Mouse (Mus musculus) megakaryocyte-erythroid progenitor cell, adult 5-6 weeks (primary cell): ENCODE data around the gene S1pr1. TPM values are rescaled to one million over a fixed set of nuclear protein-coding genes. Genes with fewer than 3 reads are reported as not detected.

Experiments used
- ATAC-seq: replicated peaks from 2 replicates; pipeline ENCODE4 v1.8.0; 2016; ENCODE audit warnings: mild to moderate bottlenecking, inconsistent platforms; ENCODE audit not compliant: severe bottlenecking, poor library complexity, low FRiP score, low TSS enrichment
- total RNA-seq, 2 experiments: library from RNA; stranded (forward) in 1 of 2; stranded (reverse) in 1 of 2; fragments of 200-1000, 215-1000 nt in 1 of 2; fragments of >200 nt in 1 of 2; fragmentation: Nextera tagmentation in 1 of 2; gene quantifications; 2 replicates each; pipeline ENCODE4 v1.2.3; 2014 to 2017

The S1pr1 gene
- total RNA-seq (2014; fragmentation: Nextera tagmentation) = 9.0 and 13.1 TPM in 2 replicates
- 6.4 and 7.1 TPM in 2 replicates for total RNA-seq (2017)

DNA sequence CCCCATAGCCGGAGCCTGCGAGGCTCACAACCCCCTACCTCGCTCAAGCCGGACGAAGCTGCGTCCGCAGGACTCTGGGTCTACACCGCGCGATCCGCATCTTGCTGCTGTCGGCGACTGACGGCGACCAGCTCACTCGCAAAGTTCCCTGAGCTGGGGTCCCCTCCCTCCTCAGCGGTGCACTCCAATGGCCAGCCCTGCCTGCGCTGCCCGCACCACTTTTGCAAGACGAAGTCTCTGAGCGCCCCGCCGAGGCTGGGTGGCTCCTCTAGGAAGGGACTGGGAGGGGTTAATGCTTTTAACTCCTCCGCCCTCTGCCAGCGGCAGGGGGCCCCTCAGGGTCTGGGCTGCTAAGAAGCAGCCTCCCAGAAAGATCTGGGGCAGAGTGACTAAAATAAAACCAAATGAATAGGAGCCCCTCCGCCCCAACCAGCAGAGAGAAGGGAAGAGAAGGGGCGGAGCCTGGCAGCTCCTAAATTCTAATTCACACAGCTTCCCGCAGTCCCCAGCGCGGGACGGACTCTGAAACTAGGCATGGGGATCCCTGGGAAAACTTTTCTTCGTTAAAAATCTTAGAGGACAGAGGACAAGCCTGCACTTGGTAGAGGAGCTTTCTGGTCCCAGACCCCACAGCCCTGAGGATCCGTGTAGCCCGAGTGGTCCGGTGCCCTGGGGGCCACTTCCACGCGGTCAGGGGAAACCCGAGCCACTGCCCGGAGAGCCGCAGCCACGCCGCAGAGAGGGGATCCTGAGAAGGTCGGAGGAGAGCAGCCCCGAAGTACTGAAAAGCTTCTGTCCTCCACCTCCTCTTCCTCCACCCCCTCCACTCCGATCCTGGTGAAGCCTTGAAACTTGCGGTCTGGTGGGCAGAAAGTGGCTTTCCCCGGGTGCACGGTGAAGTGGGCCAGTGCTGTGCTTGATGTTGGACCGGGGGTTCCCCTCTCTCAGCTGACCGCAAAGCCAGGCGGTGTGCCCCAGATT is at the start of gene S1pr1:
TSS of gene S1pr1 (minus strand) at position 402 of the 981 bp plus-strand sequence.
- peak; percentile 31 for ATAC-seq

DNA sequence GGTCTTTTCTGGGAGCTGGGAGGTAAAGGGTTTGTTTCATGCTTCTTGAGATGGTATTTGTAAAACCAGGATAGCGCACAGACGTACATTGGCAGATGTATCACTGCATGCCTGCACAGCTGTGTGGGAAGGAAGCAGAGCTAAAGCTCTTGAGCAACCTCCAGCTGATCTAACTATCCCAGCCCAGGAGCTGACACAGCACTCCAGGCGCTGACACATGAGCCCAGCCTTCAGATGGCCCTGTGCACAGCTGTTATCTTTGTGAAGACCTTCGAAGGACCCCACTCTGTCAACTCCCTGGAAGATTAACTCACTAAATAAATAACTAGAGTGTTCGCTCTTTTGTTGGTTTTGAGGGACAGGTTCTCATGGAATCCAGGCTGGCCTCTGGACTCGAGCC is 48.4 kb upstream of the S1pr1 start:
- no peak for ATAC-seq

DNA sequence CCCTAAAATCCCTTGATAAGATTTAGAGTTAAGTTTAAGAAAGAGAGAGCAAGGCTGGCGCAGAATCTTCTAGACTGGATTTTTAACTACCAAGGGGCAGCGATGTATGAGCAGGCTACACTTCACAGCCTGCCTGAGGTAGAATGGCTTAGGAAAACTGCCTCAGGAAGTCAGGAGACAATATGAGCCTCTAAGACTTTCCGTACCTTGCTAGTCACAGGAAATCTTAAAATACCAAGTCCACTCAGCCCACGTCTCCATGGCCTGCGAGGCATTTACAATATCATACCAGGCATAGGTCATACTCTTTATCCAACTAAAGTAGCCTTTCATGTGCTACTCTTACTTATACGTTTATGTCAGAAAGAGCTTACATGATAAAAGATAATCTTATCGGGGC is 48.0 kb upstream of the S1pr1 start:
- no peak for ATAC-seq

DNA sequence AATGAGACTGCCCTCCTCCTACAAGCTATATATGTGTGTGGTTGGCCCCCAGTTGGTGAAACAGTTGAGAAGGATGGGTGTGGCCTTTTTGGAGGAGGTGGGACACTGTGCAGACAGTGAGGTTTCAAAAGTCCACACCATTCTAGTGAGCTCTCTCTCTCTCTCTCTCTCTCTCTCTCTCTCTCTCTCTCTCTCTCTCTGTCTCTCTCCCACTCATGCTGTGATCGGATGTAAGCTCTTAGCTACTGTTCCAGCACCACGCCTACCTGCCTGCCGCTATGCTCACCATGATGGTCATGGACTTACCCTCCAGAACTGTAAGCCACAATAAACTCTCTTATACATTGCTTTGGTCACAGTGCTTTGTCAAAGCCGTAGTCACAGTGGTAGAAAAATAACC is 44.8 kb upstream of the S1pr1 start:
- ATAC-seq = no peak

DNA sequence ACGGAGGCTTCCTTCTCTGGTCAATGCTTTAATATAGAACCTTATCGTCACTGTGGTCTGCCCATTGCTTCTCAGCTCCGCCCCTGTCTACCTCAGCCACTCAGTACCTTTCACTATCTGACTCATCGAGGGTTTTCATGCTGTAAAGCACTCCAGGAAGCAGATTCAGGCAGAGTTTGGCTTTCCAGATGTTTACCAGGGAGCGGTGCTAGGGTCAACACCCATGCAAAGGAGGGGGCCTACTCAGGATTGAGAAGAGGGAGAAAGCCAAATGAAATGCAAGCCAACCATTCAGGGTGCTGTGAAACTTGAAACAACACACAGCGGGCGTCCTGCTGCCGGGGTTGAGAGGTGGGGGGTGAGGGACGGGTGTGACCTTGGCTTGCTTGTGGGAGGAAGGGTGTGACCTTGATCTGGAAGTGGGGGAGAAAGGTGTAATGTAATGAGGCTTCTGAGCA is 43.6 kb upstream of the S1pr1 start:
- ATAC-seq = peak; percentile 91

DNA sequence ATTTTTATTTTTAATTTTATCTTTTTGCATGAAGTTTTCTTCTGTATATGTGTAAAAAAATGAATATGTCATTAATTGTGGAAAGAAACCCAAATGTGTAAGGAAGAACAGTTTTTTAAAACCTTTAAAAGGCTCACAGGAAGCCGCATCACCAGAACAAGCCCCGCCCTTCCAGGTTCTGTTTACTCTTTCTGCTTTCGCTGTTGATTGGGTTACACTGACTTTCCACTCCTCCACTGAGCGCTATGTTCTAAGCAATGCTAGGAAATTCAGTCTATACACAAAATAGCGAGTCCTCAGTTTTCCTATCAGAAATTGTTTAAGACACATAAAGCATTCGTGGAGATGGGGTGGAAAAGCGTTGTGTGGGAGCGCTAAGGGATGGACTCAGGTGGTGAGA is 39.6 kb upstream of the S1pr1 start:
- no peak for ATAC-seq

DNA sequence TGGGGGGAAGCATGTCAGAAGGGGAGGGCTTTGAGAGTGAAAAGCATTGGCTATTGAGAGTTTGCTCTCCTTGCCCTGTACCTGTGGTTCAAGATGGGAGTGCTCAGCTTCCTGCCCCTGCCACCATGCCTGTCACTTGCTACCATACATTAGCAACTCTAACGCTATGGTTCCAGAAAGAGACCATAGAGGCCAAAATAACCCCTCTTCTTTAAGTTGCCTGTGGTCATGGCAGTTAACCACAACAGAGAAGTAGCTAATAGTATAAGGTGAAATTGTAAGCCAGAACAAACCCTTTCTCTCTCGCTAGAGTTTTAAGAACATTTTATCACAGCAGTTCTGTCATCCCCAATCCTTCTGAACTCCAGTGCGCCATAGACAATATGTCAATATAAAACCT is 35.5 kb upstream of the S1pr1 start:
- ATAC-seq = no peak

DNA sequence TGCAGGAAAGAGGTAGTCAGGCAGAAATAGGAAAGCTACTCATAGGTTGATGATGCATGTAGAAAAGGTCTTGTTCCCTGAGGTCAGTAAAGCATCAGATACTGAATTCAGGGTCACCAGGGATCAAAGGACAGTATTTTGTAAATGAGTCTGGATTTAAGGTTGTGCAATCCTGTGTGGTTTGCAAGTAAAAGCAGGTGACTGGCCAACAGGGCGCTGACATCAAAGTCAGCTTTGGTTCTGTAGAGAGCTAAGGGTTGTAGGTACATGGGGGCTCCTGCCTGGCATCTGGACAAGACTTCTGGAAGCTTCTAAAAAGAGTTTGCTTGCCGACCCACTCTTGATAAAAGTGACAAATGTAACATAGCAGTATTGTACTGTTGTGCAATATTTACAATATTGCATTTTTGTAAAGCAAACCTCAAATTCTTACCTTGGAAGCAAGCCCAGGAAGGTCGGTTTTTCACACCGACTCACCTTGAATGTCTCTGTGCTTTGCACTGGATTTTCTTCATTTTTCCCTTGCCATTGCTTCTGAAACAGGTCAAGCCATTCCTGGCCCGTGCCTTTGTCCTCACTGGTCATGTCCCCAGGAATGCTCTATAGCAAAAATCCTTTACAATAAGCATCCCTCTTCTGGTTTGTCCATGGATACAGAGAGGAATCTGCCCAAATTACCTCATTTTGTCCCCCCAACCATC is 33.6 kb upstream of the S1pr1 start:
- ATAC-seq = no peak

DNA sequence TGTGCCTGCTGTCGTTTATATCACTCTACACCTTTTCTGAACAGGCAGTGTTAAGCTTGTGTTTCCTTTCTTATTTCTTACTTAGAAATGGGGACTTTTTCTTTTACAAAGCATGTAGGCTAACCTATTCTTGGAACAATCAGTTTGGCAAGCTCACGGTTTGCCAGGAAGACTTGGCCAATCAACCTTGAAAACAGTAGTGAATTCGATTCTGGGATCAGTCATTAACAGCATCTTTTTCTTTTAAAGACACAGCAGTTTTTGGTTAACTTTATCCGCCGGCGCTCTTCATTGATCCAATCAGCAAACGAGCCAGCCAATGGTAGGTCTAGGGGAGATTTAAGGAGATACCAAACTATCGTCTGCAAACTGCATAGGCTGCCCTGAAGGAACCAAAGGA is 31.6 kb upstream of the S1pr1 start:
- no peak for ATAC-seq

DNA sequence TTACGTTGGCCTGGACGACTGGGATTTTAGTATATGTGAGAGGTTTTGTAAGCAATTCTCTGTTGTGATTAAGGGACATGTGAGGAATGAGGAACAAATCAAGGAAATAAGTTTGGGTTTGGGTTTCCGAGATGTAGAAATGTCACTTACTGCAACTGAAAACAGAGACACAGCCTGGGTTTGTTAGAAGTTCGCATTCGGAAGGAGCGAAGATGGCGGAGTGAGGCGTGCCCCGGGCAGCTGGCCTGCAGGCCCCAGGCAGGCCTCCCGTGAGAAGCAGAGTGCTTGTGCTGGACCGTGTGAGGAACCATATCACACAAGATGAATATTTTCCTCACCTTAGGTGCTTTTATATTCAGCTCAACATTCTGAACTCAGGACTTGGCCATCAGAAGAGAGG is 30.2 kb upstream of the S1pr1 start:
- no peak for ATAC-seq

DNA sequence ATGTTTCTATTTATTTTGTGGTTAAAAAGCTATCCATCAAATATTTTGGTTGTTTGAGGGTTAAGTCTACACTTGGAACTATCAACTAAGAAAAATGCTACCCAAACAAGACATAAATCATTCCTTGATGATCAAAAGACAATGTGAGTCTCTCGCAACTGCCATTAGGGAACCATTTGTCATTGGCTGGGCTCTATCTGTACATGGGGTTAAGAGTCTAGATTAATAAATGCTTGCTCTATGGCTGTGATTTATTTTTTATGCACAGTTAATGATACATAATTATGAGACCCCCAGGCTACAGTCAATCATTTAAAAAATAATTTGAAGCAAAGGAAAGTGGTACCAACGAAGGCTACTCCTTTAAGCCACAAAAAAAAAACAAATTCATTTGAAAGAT is 23.7 kb upstream of the S1pr1 start:
- no peak for ATAC-seq

DNA sequence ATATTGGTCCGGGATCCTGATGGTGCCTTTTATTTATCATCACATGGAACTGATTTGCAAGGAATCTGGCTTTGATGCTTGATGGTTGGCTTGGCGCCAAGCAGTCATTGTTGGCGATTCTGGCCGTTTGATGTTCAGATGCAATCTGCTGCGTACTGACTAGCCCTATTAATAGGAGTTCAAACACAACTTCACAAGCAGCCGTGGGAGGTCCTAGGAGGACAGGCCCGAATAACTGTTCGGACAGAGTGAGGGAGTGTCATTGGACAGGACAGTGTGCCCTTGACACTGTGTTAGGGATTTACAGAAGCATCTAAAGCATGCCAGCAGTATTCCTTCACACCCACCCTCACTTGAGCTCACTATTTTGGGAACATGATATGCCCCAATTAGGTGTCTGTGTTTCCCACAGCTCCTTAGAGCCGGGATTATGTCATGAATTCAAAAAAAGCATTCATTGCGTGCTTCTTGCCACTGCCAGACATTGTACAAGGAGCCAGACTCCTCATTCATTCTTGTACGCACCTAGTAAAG is 23.0 kb upstream of the S1pr1 start:
- ATAC-seq = no peak

DNA sequence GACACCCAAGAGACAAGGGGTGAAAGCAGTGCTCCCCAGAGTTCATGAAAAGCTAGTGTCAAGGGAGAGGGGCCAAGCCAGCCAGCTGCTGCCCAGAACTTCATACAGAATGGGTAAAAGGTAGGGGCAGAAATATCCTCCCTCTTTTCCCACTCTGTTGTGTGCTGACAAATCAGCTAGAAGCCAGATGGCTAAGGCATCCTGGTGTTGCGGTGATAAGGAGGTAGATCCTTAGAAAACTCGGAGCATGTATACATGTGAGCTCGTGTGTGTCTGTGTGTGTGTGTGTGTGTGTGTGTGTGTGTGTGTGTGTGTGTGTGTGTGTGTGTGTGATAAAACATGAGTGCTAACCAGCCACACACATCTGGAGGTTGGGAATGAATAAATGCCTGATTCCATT is 20.7 kb upstream of the S1pr1 start:
- ATAC-seq = 0 out of 2 replicates have a peak, but pooled peaks have one; percentile 27

DNA sequence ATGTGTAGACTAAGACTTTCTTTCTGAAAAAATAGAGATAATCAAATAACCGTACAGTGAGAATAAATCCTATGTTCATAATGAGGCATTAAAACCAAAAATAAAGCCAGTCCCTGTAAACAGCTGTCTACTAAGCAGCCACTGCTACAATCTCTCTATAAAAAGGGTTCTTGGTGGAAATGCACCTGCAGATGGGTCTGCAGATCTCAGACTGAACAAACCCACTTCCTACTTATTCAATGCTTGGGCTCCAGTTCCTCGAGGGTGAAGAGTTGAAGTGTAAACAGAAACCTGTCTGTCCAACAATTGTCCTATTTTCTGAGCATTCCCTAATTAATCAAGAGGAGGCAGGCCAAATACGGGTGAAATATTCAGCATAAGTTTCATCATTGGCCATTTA is 20.0 kb upstream of the S1pr1 start:
- ATAC-seq = no peak

DNA sequence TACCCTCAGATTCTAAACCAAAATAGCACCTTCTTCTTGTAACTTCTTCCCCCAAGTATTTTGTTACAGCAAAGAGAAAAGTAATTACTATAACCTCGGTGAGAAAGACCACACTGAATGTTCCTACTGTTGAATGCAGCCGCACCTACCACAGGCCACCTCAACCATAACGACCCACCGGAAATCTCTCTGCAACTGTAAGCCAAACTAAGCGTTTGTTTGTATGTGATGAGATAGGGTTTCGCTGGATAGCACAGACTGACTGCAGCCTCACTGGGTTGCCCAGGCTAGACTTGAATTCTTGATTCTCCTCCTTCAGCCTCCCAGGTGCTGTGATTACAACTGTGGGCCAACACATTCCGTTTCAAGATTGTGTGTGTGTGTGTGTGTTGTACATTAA is 15.5 kb upstream of the S1pr1 start:
- no peak for ATAC-seq

DNA sequence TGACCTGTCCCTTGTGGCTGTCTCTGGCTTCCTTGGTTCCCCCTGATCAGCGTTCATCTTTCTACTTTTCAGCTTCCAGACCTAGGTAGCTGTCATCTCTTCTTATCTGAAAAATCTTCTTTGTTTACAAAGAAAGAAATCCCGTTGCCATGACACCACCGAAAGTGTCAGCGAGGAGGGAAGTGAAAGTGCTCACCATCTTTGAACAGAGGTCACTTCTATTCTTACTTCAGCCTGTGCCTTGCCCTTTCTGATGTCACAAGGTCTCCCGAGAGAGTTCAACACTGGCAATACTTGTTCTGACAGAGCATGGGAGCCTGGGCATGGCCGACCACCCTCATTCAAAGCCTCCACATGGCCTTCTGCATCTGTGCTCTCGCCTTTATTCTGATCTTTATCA is 14.3 kb upstream of the S1pr1 start:
- no peak for ATAC-seq

DNA sequence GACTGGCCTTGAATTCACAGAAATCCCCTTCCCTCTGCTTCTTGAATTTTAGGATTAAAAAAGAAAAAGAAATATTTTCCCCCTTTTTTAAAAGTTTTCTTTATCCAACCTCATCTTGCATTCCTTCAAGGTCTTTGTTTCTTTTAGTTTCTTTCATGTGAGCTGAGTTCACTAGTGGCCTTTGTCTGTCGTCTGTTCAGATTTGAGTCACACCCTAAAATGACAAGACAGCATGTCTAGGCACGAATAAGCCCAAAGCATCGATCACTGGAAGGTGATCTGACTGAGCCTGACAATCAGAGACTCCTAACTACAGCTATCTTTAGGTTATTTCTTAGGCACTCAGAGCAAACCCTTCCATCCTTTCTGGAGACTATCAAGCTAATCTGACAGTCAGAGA is 13.3 kb upstream of the S1pr1 start:
- no peak for ATAC-seq

DNA sequence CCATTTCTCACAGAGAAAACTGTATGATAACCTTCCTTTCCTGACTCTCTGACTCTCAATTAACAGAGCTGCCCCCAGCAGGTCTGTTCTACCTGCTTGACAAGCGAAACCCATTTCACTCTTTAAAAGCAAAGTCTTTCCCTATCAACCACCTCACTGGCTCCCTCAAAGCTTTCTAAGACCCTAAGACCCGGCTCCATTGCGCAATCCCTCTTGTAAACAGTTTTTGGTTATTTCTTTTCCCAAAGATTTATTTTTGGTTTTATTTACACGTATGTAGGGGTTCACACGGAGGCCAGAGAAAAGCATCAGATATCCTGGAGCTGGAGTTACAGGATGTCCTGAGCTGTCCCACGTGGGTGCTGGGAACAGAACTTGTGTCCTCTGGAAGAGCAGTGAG is 4.0 kb upstream of the S1pr1 start:
- ATAC-seq = no peak

DNA sequence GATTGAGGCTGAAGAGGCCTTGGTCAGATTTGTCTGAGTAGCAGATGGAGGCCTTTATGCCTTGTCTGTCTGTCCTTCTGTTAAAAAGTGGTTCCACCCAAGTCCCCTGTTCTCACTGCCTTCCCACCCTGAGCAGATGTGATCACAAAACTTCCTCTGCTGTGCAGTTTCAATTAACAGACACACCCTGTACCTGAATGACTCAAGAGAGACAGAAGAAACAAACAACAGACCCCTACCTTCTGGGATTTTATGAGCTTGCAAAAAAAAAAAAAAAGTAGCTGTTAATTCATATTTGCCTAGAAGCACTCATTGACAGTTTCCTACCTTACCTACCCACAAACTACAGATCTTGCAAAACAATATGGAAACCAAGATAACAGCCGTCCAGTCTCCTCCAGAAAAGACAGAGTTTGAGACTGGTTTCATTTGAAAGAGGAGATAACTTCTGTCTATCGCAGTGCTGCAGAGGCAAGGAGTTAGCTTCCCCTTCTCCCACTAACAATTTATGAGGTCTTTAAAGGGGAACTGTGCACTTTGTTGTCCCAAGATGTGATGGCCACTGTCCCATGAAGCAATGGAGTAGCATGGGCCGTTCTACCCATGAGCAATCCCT is 1.1 kb upstream of the S1pr1 start:
- peak; percentile 72 for ATAC-seq

DNA sequence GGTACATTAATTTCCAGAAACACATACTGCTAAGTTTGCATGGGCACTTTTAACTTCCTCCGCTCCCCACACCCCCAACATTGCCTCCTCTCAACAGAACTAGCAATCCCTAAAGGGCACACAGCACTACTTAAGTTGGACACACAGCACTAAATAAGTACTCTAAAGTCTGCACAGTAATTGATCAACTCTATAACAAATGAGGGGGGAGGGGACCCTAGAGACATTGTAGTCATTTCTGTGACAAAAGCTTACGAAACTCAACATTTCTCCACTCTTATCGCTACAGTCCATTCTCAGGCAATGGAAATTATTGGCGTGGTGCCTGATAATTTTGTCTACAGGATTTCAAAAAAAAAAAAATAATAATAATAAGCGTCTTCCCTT is 830 bp downstream of the S1pr1 start:
- ATAC-seq = peak; percentile 8; the same call in 1 of the 2 replicates
